Mouse (Mus musculus): ENCODE measurements at regions not wholly inside any gene's neighbourhood (a gene's known extent, or its start where the extent isn't known, plus 50 kb on each side); places are given as distances from the start of the nearest gene placed in this dataset.

- TF ChIP-seq POLR2AphosphoS2 (IDR thresholded peaks at IDR 0.05; ENCODE audit: insufficient read length, low read depth) (no peak), TCF3 (IDR thresholded peaks at IDR 0.05; ENCODE audit: insufficient read length, low read depth) (no peak), POLR2A (IDR thresholded peaks at IDR 0.05; ENCODE audit: insufficient read length, low read depth) (no peak), MAX (IDR thresholded peaks at IDR 0.05; ENCODE audit: low read depth) (no peak)
Measured at GRCm38 (mm10) chr6:14298167-14298566, 426.8 kb upstream of the 2610001J05Rik start.
